Mouse (Mus musculus): ENCODE data around the gene Nat8. TPM values are rescaled to one million over a fixed set of nuclear protein-coding genes. Genes with fewer than 3 reads are reported as not detected.

Nat8 gene
- polyA plus RNA-seq (2012; rRNA removed): 0.03 TPM in 1 of 2 replicates, not detected in the other

DNA sequence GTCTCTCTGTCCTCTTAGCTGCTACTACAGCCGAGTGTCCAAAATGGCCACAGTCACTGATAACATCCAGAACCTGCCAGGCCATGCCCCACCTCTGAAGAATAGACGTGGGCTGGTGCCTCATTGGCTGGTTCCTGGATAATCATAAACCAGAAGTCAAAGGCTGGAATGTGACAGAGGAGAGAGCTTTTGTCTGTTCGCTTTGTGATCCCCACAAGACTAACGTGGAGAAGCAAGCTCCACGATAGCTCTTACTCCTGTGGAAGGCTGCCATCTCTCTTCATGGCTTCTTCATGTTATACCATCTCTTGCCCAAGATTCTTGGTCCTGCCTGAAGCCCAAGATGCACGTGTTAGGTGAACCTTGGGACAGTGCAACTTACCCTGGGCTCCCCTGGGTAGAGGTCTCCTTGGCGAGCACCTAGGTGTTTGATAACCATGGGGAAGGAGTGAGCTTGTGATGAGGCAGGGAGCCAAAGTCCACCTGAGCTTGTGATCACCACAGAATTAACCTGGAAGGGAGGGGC, at the start of gene Nat8:
Gene Nat8, minus strand, starts transcription at position 287 of the 526 bp plus-strand sequence.

DNA sequence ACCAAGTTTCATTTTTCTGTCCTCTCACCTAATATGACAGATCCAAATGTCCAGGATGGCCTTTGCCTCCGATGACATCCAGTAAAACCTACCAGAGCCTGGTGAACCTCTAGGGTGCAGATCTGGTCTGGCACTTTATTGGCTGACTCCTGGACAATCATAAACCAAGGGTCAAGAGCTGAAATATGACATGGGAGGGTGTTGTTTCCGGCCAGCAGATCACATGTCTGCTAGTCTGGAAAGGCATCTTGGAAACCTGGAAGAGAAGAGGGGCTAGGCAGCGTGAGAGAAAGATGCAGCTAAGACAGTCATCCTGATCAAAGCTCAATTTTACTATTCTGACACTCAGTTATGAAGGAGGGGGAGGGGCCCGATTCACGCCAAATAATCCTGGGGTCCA, 37.1 kb upstream of the Nat8 start, which contains the start of gene Nat8f2:
Gene Nat8f2, minus strand, starts transcription at position 153 of the 400 bp plus-strand sequence.

DNA sequence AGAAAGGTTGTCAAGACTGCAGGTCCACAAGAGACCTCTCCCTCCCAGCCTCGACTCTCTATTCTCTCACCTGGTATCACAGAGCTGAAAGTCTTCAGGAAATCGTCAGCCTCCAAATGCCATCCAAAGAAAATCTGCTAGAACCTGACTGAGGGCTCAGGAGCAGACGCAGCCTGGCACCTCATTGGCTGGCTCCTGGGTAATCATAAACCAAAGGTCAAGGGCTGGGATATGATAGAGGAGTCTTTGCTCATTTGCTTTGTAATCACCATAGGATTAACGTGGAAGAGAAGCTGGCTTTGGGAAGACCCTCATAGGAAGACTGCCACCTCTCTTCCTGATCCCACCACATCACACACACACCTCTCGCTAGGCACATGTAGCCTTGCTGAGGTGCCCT, 11.0 kb downstream of the Nat8 start, which contains the start of the genes Nat8f6 and Nat8f5:
Gene Nat8f6, minus strand, starts transcription at position 118 of the 400 bp plus-strand sequence.
Gene Nat8f5, minus strand, starts transcription at position 136 of the 400 bp plus-strand sequence.

Other genes with a start within 250 kb of the Nat8 start
- gene Alms1, start 244.6 kb downstream of the Nat8 start, polyA plus RNA-seq (2012; rRNA removed): 2.0 and 2.1 TPM in 2 replicates
- not detected in 2 replicates for gene Nat8f7, start 118.9 kb downstream of the Nat8 start, polyA plus RNA-seq (2012; rRNA removed)
- not detected in 2 replicates for gene Nat8f3, start 66.3 kb downstream of the Nat8 start, polyA plus RNA-seq (2012; rRNA removed)
- gene Nat8f6, start 11.1 kb downstream of the Nat8 start, polyA plus RNA-seq (2012; rRNA removed): not detected in 2 replicates
- gene Nat8f5, start 11.1 kb downstream of the Nat8 start, polyA plus RNA-seq (2012; rRNA removed): not detected in 2 replicates
- gene Nat8f2, start 37.1 kb upstream of the Nat8 start, polyA plus RNA-seq (2012; rRNA removed): 0.01 TPM in 1 of 2 replicates, not detected in the other
- gene Nat8f4, start 72.8 kb upstream of the Nat8 start, polyA plus RNA-seq (2012; rRNA removed): 0.55 and 0.73 TPM in 2 replicates
- gene Tprkb, start 79.8 kb upstream of the Nat8 start, polyA plus RNA-seq (2012; rRNA removed): 12.7 and 14.1 TPM in 2 replicates
- 5.4 and 6.0 TPM in 2 replicates for gene Nat8f1, start 83.6 kb upstream of the Nat8 start, polyA plus RNA-seq (2012; rRNA removed)
- gene Dusp11, start 129.6 kb upstream of the Nat8 start, polyA plus RNA-seq (2012; rRNA removed): 21.3 and 23.4 TPM in 2 replicates
- gene Figla, start 184.1 kb upstream of the Nat8 start, polyA plus RNA-seq (2012; rRNA removed): not detected in 2 replicates
- 70.1 and 78.9 TPM in 2 replicates for gene Add2, start 196.6 kb upstream of the Nat8 start, polyA plus RNA-seq (2012; rRNA removed)